Mouse (Mus musculus): ENCODE measurements around the gene Shd. TPM values are rescaled to one million over a fixed set of nuclear protein-coding genes. Genes with fewer than 3 reads are reported as not detected.
A peak's percentile ranks its signal among the peaks of the same experiment; 100 is the strongest.

Shd gene
- polyA plus RNA-seq, 2 experiments: 25.8 to 58.0 TPM

GRCm38 (mm10) chr17:56010255-56010654, 40.0 kb downstream of the Shd start:
- Histone ChIP-seq H3K27me3 (ENCODE audit: control insufficient read depth, insufficient read depth, low read length) (no peaks in the 10 kb centered on the region), H3K9ac (ENCODE audit: low read depth, low read length, severe bottlenecking) (peak overlapping the region; percentile 72; the same call in 1 of the 2 replicates), H3K4me3 (replicated peaks; ENCODE audit: low read length) (peak overlapping the region; percentile 82), H3K27ac (replicated peaks; ENCODE audit: low read depth, low read length) (no peak overlapping the region), H3K4me2 (replicated peaks; ENCODE audit: low read depth, low read length, severe bottlenecking) (peak overlapping the region; percentile 100), H3K36me3 (ENCODE audit: control insufficient read depth, insufficient read depth, low read length) (peaks cover 31% of the 10 kb centered on the region), H3K9me3 (ENCODE audit: control insufficient read depth, low read length) (no peaks in the 10 kb centered on the region), H3K4me1 (ENCODE audit: control insufficient read depth, insufficient read depth, low read length) (peaks cover 14% of the 10 kb centered on the region)
- DNase-seq (ENCODE audit: low spot score): no peak
- ATAC-seq (ENCODE audit: low FRiP score, low read depth): no peak
- WGBS: 60% methylated on average over 14 of the region's 14 CpGs
- no peak for TF ChIP-seq POLR2A (IDR thresholded peaks at IDR 0.05; ENCODE audit: borderline replicate concordance, extremely low read depth, insufficient read depth, insufficient read length)

GRCm38 (mm10) chr17:56010681-56011080, 40.4 kb downstream of the Shd start:
- DNase-seq (ENCODE audit: low spot score) (no peak), ATAC-seq (ENCODE audit: low FRiP score, low read depth) (no peak)
- H3K27me3 ChIP-seq (ENCODE audit: control insufficient read depth, insufficient read depth, low read length): no peaks in the 10 kb centered on the region
- H3K9me3 ChIP-seq (ENCODE audit: control insufficient read depth, low read length): no peaks in the 10 kb centered on the region
- TF ChIP-seq POLR2A (IDR thresholded peaks at IDR 0.05; ENCODE audit: borderline replicate concordance, extremely low read depth, insufficient read depth, insufficient read length): no peak
- no peak overlapping the region for H3K27ac ChIP-seq (replicated peaks; ENCODE audit: low read depth, low read length)
- no peak overlapping the region for H3K9ac ChIP-seq (ENCODE audit: low read depth, low read length, severe bottlenecking)
- WGBS: 10% methylated on average over 9 of the region's 9 CpGs
- peaks cover 35% of the 10 kb centered on the region for H3K36me3 ChIP-seq (ENCODE audit: control insufficient read depth, insufficient read depth, low read length)
- peak overlapping the region; percentile 100 for H3K4me2 ChIP-seq (replicated peaks; ENCODE audit: low read depth, low read length, severe bottlenecking)
- peaks cover 14% of the 10 kb centered on the region for H3K4me1 ChIP-seq (ENCODE audit: control insufficient read depth, insufficient read depth, low read length)
- H3K4me3 ChIP-seq (replicated peaks; ENCODE audit: low read length): no peak overlapping the region

- ATAC-seq (ENCODE audit: low FRiP score, low read depth): no peak
- Histone ChIP-seq H3K4me1 (ENCODE audit: control insufficient read depth, insufficient read depth, low read length) (peaks cover 14% of the 10 kb centered on the region), H3K27me3 (ENCODE audit: control insufficient read depth, insufficient read depth, low read length) (no peaks in the 10 kb centered on the region), H3K9me3 (ENCODE audit: control insufficient read depth, low read length) (no peaks in the 10 kb centered on the region), H3K4me2 (replicated peaks; ENCODE audit: low read depth, low read length, severe bottlenecking) (no peak overlapping the region), H3K9ac (ENCODE audit: low read depth, low read length, severe bottlenecking) (no peak overlapping the region), H3K4me3 (replicated peaks; ENCODE audit: low read length) (no peak overlapping the region), H3K27ac (replicated peaks; ENCODE audit: low read depth, low read length) (no peak overlapping the region), H3K36me3 (ENCODE audit: control insufficient read depth, insufficient read depth, low read length) (peaks cover 43% of the 10 kb centered on the region)
- WGBS: 90% methylated on average over 7 of the region's 7 CpGs
- DNase-seq (ENCODE audit: low spot score): no peak
- no peak for TF ChIP-seq POLR2A (IDR thresholded peaks at IDR 0.05; ENCODE audit: borderline replicate concordance, extremely low read depth, insufficient read depth, insufficient read length)
Observed at GRCm38 (mm10) chr17:56011441-56011840, 41.2 kb downstream of the Shd start.

DNA sequence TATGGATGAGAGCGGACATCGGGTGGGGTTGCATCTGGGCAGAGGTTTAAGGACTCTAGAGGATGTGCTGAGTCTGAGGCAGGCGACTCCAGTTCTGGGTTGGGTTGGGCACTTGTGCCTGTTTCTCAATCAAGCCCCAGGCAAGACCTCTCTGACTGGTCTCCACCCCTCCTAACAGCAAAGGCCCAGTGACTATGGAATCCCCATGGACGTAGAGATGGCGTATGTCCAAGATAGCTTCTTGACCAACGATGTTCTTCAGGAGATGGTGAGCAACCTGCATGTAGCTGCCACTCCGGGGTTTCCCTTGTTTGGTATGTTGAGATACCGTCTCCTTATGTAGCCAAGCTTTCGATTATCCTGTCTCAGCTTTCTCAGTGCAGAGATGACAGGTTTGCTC, 45.0 kb downstream of the Shd start:
- Histone ChIP-seq H3K9ac (ENCODE audit: low read depth, low read length, severe bottlenecking) (no peak overlapping the region), H3K4me1 (ENCODE audit: control insufficient read depth, insufficient read depth, low read length) (peaks cover 4% of the 10 kb centered on the region), H3K4me2 (replicated peaks; ENCODE audit: low read depth, low read length, severe bottlenecking) (no peak overlapping the region), H3K27ac (replicated peaks; ENCODE audit: low read depth, low read length) (no peak overlapping the region), H3K9me3 (ENCODE audit: control insufficient read depth, low read length) (no peaks in the 10 kb centered on the region), H3K4me3 (replicated peaks; ENCODE audit: low read length) (no peak overlapping the region), H3K27me3 (ENCODE audit: control insufficient read depth, insufficient read depth, low read length) (no peaks in the 10 kb centered on the region), H3K36me3 (ENCODE audit: control insufficient read depth, insufficient read depth, low read length) (peaks cover 81% of the 10 kb centered on the region)
- no peak for TF ChIP-seq POLR2A (IDR thresholded peaks at IDR 0.05; ENCODE audit: borderline replicate concordance, extremely low read depth, insufficient read depth, insufficient read length)
- 94% methylated on average over 9 of the region's 9 CpGs for WGBS
- DNase-seq (ENCODE audit: low spot score): no peak
- ATAC-seq (ENCODE audit: low FRiP score, low read depth): no peak

DNA sequence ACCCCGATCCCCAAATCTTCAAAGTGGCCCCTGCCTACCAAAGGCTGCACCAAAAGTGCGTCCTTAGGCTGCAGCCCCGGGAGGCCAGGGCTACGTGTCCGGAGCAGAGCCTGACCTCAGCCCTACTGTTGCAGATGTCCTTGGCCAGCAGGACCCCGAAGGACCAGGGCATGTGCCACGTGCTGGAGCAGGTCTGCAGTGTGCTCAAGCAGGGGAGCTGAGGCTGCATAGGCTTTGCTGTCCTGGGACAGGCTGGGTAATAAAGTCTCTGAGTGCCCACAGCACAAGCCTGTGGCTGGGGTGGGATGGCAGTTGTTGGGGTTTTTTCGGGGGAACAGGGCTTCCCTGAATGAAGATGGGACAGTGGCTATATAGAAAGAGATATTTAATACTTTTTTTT, 46.1 kb downstream of the Shd start:
- H3K4me3 ChIP-seq (replicated peaks; ENCODE audit: low read length): no peak overlapping the region
- H3K4me1 ChIP-seq (ENCODE audit: control insufficient read depth, insufficient read depth, low read length): no peaks in the 10 kb centered on the region
- no peak for TF ChIP-seq POLR2A (IDR thresholded peaks at IDR 0.05; ENCODE audit: borderline replicate concordance, extremely low read depth, insufficient read depth, insufficient read length)
- H3K9me3 ChIP-seq (ENCODE audit: control insufficient read depth, low read length): no peaks in the 10 kb centered on the region
- H3K36me3 ChIP-seq (ENCODE audit: control insufficient read depth, insufficient read depth, low read length): peaks cover 82% of the 10 kb centered on the region
- no peak overlapping the region for H3K27ac ChIP-seq (replicated peaks; ENCODE audit: low read depth, low read length)
- 85% methylated on average over 8 of the region's 8 CpGs for WGBS
- H3K9ac ChIP-seq (ENCODE audit: low read depth, low read length, severe bottlenecking): no peak overlapping the region
- ATAC-seq (ENCODE audit: low FRiP score, low read depth) (no peak), DNase-seq (ENCODE audit: low spot score) (no peak)
- H3K27me3 ChIP-seq (ENCODE audit: control insufficient read depth, insufficient read depth, low read length): no peaks in the 10 kb centered on the region
- no peak overlapping the region for H3K4me2 ChIP-seq (replicated peaks; ENCODE audit: low read depth, low read length, severe bottlenecking)

Measured in limb, embryonic 14.5 days (tissue).